Mouse (Mus musculus): ENCODE measurements around the gene Nf1.
A peak's percentile ranks its signal among the peaks of the same experiment; 100 is the strongest.

The Nf1 gene

GRCm38 (mm10) chr11:79589317-79590075 is 250.0 kb downstream of the Nf1 start:
- Histone ChIP-seq H3K36me3 (ENCODE audit: control insufficient read depth, insufficient read depth, low read length, poor library complexity, severe bottlenecking) (no peaks in the 10 kb centered on the region), H3K27me3 (ENCODE audit: control insufficient read depth, insufficient read depth, low read length, poor library complexity, severe bottlenecking) (no peaks in the 10 kb centered on the region)
- DNase-seq (ENCODE audit: low read depth, low spot score) = peak; percentile 25

GRCm38 (mm10) chr11:79590664-79591590 is 251.4 kb downstream of the Nf1 start, which contains the start of gene Rab11fip4:
Gene Rab11fip4 (plus strand): TSS chr11:79591212.
- no peak for DNase-seq (ENCODE audit: low read depth, low spot score)
- H3K36me3 ChIP-seq (ENCODE audit: control insufficient read depth, insufficient read depth, low read length, poor library complexity, severe bottlenecking) = no peaks in the 10 kb centered on the region
- no peaks in the 10 kb centered on the region for H3K27me3 ChIP-seq (ENCODE audit: control insufficient read depth, insufficient read depth, low read length, poor library complexity, severe bottlenecking)

- H3K36me3 ChIP-seq (ENCODE audit: control insufficient read depth, insufficient read depth, low read length, poor library complexity, severe bottlenecking) = no peaks in the 10 kb centered on the region
- H3K27me3 ChIP-seq (ENCODE audit: control insufficient read depth, insufficient read depth, low read length, poor library complexity, severe bottlenecking) = no peaks in the 10 kb centered on the region
- DNase-seq (ENCODE audit: low read depth, low spot score) = no peak
Measured at GRCm38 (mm10) chr11:79591591-79591975, 252.1 kb downstream of the Nf1 start.

- no peaks in the 10 kb centered on the region for H3K27me3 ChIP-seq (ENCODE audit: control insufficient read depth, insufficient read depth, low read length, poor library complexity, severe bottlenecking)
- no peak for DNase-seq (ENCODE audit: low read depth, low spot score)
Measured at GRCm38 (mm10) chr11:79593495-79593894, 254.0 kb downstream of the Nf1 start.

GRCm38 (mm10) chr11:79610454-79610853 is 271.0 kb downstream of the Nf1 start:
- no peak for DNase-seq (ENCODE audit: low read depth, low spot score)
- H3K36me3 ChIP-seq (ENCODE audit: control insufficient read depth, insufficient read depth, low read length, poor library complexity, severe bottlenecking) = no peaks in the 10 kb centered on the region
- no peaks in the 10 kb centered on the region for H3K27me3 ChIP-seq (ENCODE audit: control insufficient read depth, insufficient read depth, low read length, poor library complexity, severe bottlenecking)

More at GRCm38 (mm10) chr11:79593495-79593894, 254.0 kb downstream of the Nf1 start:
- H3K36me3 ChIP-seq (ENCODE audit: control insufficient read depth, insufficient read depth, low read length, poor library complexity, severe bottlenecking) = no peaks in the 10 kb centered on the region

GRCm38 (mm10) chr11:79611011-79611666 is 271.6 kb downstream of the Nf1 start:
- Histone ChIP-seq H3K36me3 (ENCODE audit: control insufficient read depth, insufficient read depth, low read length, poor library complexity, severe bottlenecking) (no peaks in the 10 kb centered on the region), H3K27me3 (ENCODE audit: control insufficient read depth, insufficient read depth, low read length, poor library complexity, severe bottlenecking) (no peaks in the 10 kb centered on the region)
- DNase-seq (ENCODE audit: low read depth, low spot score) = no peak

GRCm38 (mm10) chr11:79612046-79612600 is 272.6 kb downstream of the Nf1 start:
- Histone ChIP-seq H3K27me3 (ENCODE audit: control insufficient read depth, insufficient read depth, low read length, poor library complexity, severe bottlenecking) (no peaks in the 10 kb centered on the region), H3K36me3 (ENCODE audit: control insufficient read depth, insufficient read depth, low read length, poor library complexity, severe bottlenecking) (no peaks in the 10 kb centered on the region)
- no peak for DNase-seq (ENCODE audit: low read depth, low spot score)

- Histone ChIP-seq H3K27me3 (ENCODE audit: control insufficient read depth, insufficient read depth, low read length, poor library complexity, severe bottlenecking) (no peaks in the 10 kb centered on the region), H3K36me3 (ENCODE audit: control insufficient read depth, insufficient read depth, low read length, poor library complexity, severe bottlenecking) (no peaks in the 10 kb centered on the region)
- DNase-seq (ENCODE audit: low read depth, low spot score) = no peak
Measured at GRCm38 (mm10) chr11:79613084-79613483, 273.6 kb downstream of the Nf1 start.

GRCm38 (mm10) chr11:79613711-79614110 is 274.2 kb downstream of the Nf1 start:
- no peaks in the 10 kb centered on the region for H3K27me3 ChIP-seq (ENCODE audit: control insufficient read depth, insufficient read depth, low read length, poor library complexity, severe bottlenecking)
- no peak for DNase-seq (ENCODE audit: low read depth, low spot score)
- H3K36me3 ChIP-seq (ENCODE audit: control insufficient read depth, insufficient read depth, low read length, poor library complexity, severe bottlenecking) = no peaks in the 10 kb centered on the region

- no peak for DNase-seq (ENCODE audit: low read depth, low spot score)
Measured at GRCm38 (mm10) chr11:79614880-79615279, 275.4 kb downstream of the Nf1 start.

GRCm38 (mm10) chr11:79615871-79616270 is 276.4 kb downstream of the Nf1 start:
- no peak for DNase-seq (ENCODE audit: low read depth, low spot score)
- H3K27me3 ChIP-seq (ENCODE audit: control insufficient read depth, insufficient read depth, low read length, poor library complexity, severe bottlenecking) = no peaks in the 10 kb centered on the region
- H3K36me3 ChIP-seq (ENCODE audit: control insufficient read depth, insufficient read depth, low read length, poor library complexity, severe bottlenecking) = no peaks in the 10 kb centered on the region

More at GRCm38 (mm10) chr11:79614880-79615279, 275.4 kb downstream of the Nf1 start:
- Histone ChIP-seq H3K36me3 (ENCODE audit: control insufficient read depth, insufficient read depth, low read length, poor library complexity, severe bottlenecking) (no peaks in the 10 kb centered on the region), H3K27me3 (ENCODE audit: control insufficient read depth, insufficient read depth, low read length, poor library complexity, severe bottlenecking) (no peaks in the 10 kb centered on the region)

GRCm38 (mm10) chr11:79617991-79618390 is 278.5 kb downstream of the Nf1 start:
- no peaks in the 10 kb centered on the region for H3K27me3 ChIP-seq (ENCODE audit: control insufficient read depth, insufficient read depth, low read length, poor library complexity, severe bottlenecking)
- H3K36me3 ChIP-seq (ENCODE audit: control insufficient read depth, insufficient read depth, low read length, poor library complexity, severe bottlenecking) = no peaks in the 10 kb centered on the region
- no peak for DNase-seq (ENCODE audit: low read depth, low spot score)

GRCm38 (mm10) chr11:79623029-79623428 is 283.5 kb downstream of the Nf1 start:
- Histone ChIP-seq H3K36me3 (ENCODE audit: control insufficient read depth, insufficient read depth, low read length, poor library complexity, severe bottlenecking) (no peaks in the 10 kb centered on the region), H3K27me3 (ENCODE audit: control insufficient read depth, insufficient read depth, low read length, poor library complexity, severe bottlenecking) (no peaks in the 10 kb centered on the region)
- DNase-seq (ENCODE audit: low read depth, low spot score) = peak; percentile 88

- Histone ChIP-seq H3K27me3 (ENCODE audit: control insufficient read depth, insufficient read depth, low read length, poor library complexity, severe bottlenecking) (no peaks in the 10 kb centered on the region), H3K36me3 (ENCODE audit: control insufficient read depth, insufficient read depth, low read length, poor library complexity, severe bottlenecking) (no peaks in the 10 kb centered on the region)
- peak; percentile 76 for DNase-seq (ENCODE audit: low read depth, low spot score)
Measured at GRCm38 (mm10) chr11:79624801-79625302, 285.4 kb downstream of the Nf1 start.

Data from splenic B cell, adult 2 months (primary cell).